Mouse (Mus musculus): ENCODE results near the gene Gm29776. TPM values are rescaled to one million over a fixed set of nuclear protein-coding genes. Genes with fewer than 3 reads are reported as not detected.

Gene Gm29776
- polyA plus RNA-seq (2017; shearing (Covaris generic)): not detected

GRCm38 (mm10) chr14:54698733-54699132 lies at the start of gene Gm29776:
Gm29776 (minus strand) TSS chr14:54698833.

DNA sequence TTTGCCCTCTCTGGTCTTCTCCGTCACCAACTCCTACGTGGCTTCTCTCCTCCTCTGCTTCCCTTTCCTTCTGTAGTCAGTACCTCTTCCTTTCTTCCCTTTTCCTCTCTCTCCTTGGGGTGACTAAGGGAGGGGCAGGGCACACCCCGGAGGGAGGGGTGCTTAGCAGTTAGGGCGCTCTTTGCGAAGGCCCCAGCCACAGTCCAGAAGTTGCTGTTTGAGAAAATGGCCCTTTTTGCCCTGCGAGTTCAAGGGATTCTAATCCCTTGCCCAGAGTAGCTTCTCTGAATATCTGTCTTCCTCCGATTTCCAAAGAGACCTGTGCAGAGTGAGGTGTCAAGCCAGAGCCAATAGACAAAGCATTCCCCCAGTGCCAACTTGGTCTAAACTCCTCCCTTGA lies 13.4 kb upstream of the Gm29776 start, which contains the start of gene Cebpe:
Gene Cebpe, minus strand, starts transcription at position 101 of the 400 bp plus-strand sequence.

GRCm38 (mm10) chr14:54686522-54687143 lies 12.0 kb downstream of the Gm29776 start, which contains the start of gene Acin1:
Acin1 (minus strand) TSS chr14:54686931.

GRCm38 (mm10) chr14:54686063-54686521 lies 12.5 kb downstream of the Gm29776 start, which contains the start of gene 1700123O20Rik:
1700123O20Rik (plus strand) TSS chr14:54686216.

Other genes starting within 250 kb of the Gm29776 start
- 391 TPM for gene Lrp10, start 234.7 kb downstream of the Gm29776 start, polyA plus RNA-seq (2017; shearing (Covaris generic))
- gene Rem2, start 222.7 kb downstream of the Gm29776 start, polyA plus RNA-seq (2017; shearing (Covaris generic)): 0.71 TPM
- 44.9 TPM for gene Prmt5, start 181.3 kb downstream of the Gm29776 start, polyA plus RNA-seq (2017; shearing (Covaris generic))
- gene Haus4, start 144.2 kb downstream of the Gm29776 start, polyA plus RNA-seq (2017; shearing (Covaris generic)): 31.7 TPM
- 0.53 TPM for gene Ajuba, start 121.3 kb downstream of the Gm29776 start, polyA plus RNA-seq (2017; shearing (Covaris generic))
- 2.4 TPM for gene 4931414P19Rik, start 92.8 kb downstream of the Gm29776 start, polyA plus RNA-seq (2017; shearing (Covaris generic))
- gene Psmb5, start 80.8 kb downstream of the Gm29776 start, polyA plus RNA-seq (2017; shearing (Covaris generic)): 216 TPM
- gene Psmb11, start 77.4 kb downstream of the Gm29776 start, polyA plus RNA-seq (2017; shearing (Covaris generic)): not detected
- not detected for gene Gm17606, start 57.9 kb downstream of the Gm29776 start, polyA plus RNA-seq (2017; shearing (Covaris generic))
- gene Cdh24, start 57.5 kb downstream of the Gm29776 start, polyA plus RNA-seq (2017; shearing (Covaris generic)): 1.9 TPM
- 79.9 TPM for gene 1700123O20Rik, start 12.6 kb downstream of the Gm29776 start, polyA plus RNA-seq (2017; shearing (Covaris generic))
- 108 TPM for gene Acin1, start 11.9 kb downstream of the Gm29776 start, polyA plus RNA-seq (2017; shearing (Covaris generic))
- not detected for gene Cebpe, start 13.3 kb upstream of the Gm29776 start, polyA plus RNA-seq (2017; shearing (Covaris generic))
- 0.34 TPM for gene Slc7a8, start 83.1 kb upstream of the Gm29776 start, polyA plus RNA-seq (2017; shearing (Covaris generic))
- not detected for gene Rnf212b, start 115.3 kb upstream of the Gm29776 start, polyA plus RNA-seq (2017; shearing (Covaris generic))
- 11.9 TPM for gene Homez, start 172.1 kb upstream of the Gm29776 start, polyA plus RNA-seq (2017; shearing (Covaris generic))
- 1.3 TPM for gene Ppp1r3e, start 178.7 kb upstream of the Gm29776 start, polyA plus RNA-seq (2017; shearing (Covaris generic))
- gene Bcl2l2, start 184.5 kb upstream of the Gm29776 start, polyA plus RNA-seq (2017; shearing (Covaris generic)): 0.34 TPM
- gene Gm20521, start 184.6 kb upstream of the Gm29776 start, polyA plus RNA-seq (2017; shearing (Covaris generic)): not detected
- 243 TPM for gene Pabpn1, start 193.7 kb upstream of the Gm29776 start, polyA plus RNA-seq (2017; shearing (Covaris generic))
- gene Slc22a17, start 214.3 kb upstream of the Gm29776 start, polyA plus RNA-seq (2017; shearing (Covaris generic)): 6.7 TPM
- not detected for gene Efs, start 227.3 kb upstream of the Gm29776 start, polyA plus RNA-seq (2017; shearing (Covaris generic))
- gene Il25, start 233.9 kb upstream of the Gm29776 start, polyA plus RNA-seq (2017; shearing (Covaris generic)): not detected
- gene Cmtm5, start 237.4 kb upstream of the Gm29776 start, polyA plus RNA-seq (2017; shearing (Covaris generic)): 0.29 TPM